In the genomic region with DNA sequence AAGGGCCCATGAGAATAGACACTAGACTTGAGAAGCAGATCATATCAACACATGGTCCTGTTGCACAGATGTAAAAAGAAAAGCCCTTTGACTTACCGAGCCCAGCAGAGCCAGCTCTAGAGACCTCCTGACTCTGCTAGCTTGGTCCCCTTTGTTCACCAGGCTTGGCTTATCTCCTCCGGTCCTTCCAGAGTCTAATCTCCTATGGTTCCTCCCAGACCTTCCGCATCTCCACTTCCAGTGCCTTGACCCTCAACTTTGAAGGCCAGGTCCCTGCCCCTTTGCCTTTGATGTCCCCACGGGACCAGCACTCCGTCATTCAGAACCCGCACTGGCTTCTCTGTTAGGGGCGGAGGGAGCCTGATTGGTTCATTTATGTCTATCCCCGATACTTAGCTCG, we compare ENCODE assay signal across 17 mouse cellular contexts. TPM values are rescaled to one million over a fixed set of nuclear protein-coding genes. Genes with fewer than 3 reads are reported as not detected.
A peak's percentile ranks its signal among the peaks of the same experiment; 100 is the strongest.
DNase-seq lines count a peak whose midpoint lies in the region; ATAC-seq and TF ChIP-seq lines count a peak whose summit lies in the region.
"Had no signal": no experiment of that assay in that cellular context is flagged by ENCODE, and none has a peak within 500 bp of the region (broad histone marks: within the 10 kb centered on the region; RNA-seq: fewer than 3 reads in every experiment).

No protein-coding gene starts in this region.

- no peaks in the 10 kb centered on the region for H3K36me3 ChIP-seq in lung, embryonic 15.5 days
- H3K36me3 ChIP-seq in embryonic facial prominence, embryonic 15.5 days: peaks cover 3% of the 10 kb centered on the region; the same call in 1 of the 2 replicates
- H3K36me3 ChIP-seq in stomach, embryonic 16.5 days (ENCODE audit: control insufficient read depth, insufficient read depth, low read length): no peaks in the 10 kb centered on the region
- no peaks in the 10 kb centered on the region for H3K36me3 ChIP-seq in hindbrain, postnatal 0 days (ENCODE audit: insufficient read depth, low read length)
- H3K36me3 ChIP-seq: midbrain, embryonic 12.5 days had no signal

- H3K27ac ChIP-seq in lung, embryonic 15.5 days: peak overlapping the region; percentile 36; the same call in 1 of the 2 replicates
- peak overlapping the region; percentile 52 for H3K27ac ChIP-seq in embryonic facial prominence, embryonic 15.5 days (replicated peaks)
- peak overlapping the region; percentile 30 for H3K27ac ChIP-seq in stomach, embryonic 16.5 days (ENCODE audit: low read length)
- H3K27ac ChIP-seq in hindbrain, postnatal 0 days: no peak overlapping the region
- H3K27ac ChIP-seq: forebrain, embryonic 10.5 days; midbrain, embryonic 12.5 days had no signal

- ATAC-seq in lung, embryonic 15.5 days (ENCODE audit: borderline replicate concordance, extremely low read depth, low FRiP score, low TSS enrichment): no peak
- no peak for ATAC-seq in embryonic facial prominence, embryonic 15.5 days (ENCODE audit: insufficient number of reproducible peaks, low FRiP score, low TSS enrichment, low read depth)
- ATAC-seq in stomach, embryonic 16.5 days (ENCODE audit: insufficient read depth, low FRiP score): no peak
- ATAC-seq in hindbrain, postnatal 0 days: no peak
- ATAC-seq: inflammation-experienced regulatory T-cells, adult 6 months had no signal

- WGBS in lung, embryonic 15.5 days: 61% methylated on average over 9 of the region's 9 CpGs
- WGBS in embryonic facial prominence, embryonic 15.5 days: 56% methylated on average over 9 of the region's 9 CpGs
- WGBS in stomach, embryonic 16.5 days: 75% methylated on average over 9 of the region's 9 CpGs
- 79% methylated on average over 9 of the region's 9 CpGs for WGBS in hindbrain, postnatal 0 days

- no peak for TF ChIP-seq CTCF in hindbrain, postnatal 0 days (IDR thresholded peaks at IDR 0.05; ENCODE audit: low read depth)

- peaks cover 37% of the 10 kb centered on the region for H3K4me1 ChIP-seq in lung, embryonic 15.5 days
- peaks cover 57% of the 10 kb centered on the region for H3K4me1 ChIP-seq in embryonic facial prominence, embryonic 15.5 days
- peaks cover 46% of the 10 kb centered on the region for H3K4me1 ChIP-seq in stomach, embryonic 16.5 days (ENCODE audit: control insufficient read depth, insufficient read depth, low read length)
- H3K4me1 ChIP-seq in hindbrain, postnatal 0 days (ENCODE audit: insufficient read depth, low read length): no peaks in the 10 kb centered on the region

- no peaks in the 10 kb centered on the region for H3K27me3 ChIP-seq in lung, embryonic 15.5 days
- no peaks in the 10 kb centered on the region for H3K27me3 ChIP-seq in embryonic facial prominence, embryonic 15.5 days
- H3K27me3 ChIP-seq in stomach, embryonic 16.5 days (ENCODE audit: control insufficient read depth, insufficient read depth, low read length): no peaks in the 10 kb centered on the region
- no peaks in the 10 kb centered on the region for H3K27me3 ChIP-seq in hindbrain, postnatal 0 days (ENCODE audit: insufficient read depth, low read length)

- no peak overlapping the region for H3K4me3 ChIP-seq in lung, embryonic 15.5 days
- H3K4me3 ChIP-seq in embryonic facial prominence, embryonic 15.5 days (replicated peaks): no peak overlapping the region
- no peak overlapping the region for H3K4me3 ChIP-seq in stomach, embryonic 16.5 days (replicated peaks; ENCODE audit: low read length)
- no peak overlapping the region for H3K4me3 ChIP-seq in hindbrain, postnatal 0 days (ENCODE audit: low read length)
- H3K4me3 ChIP-seq: forebrain, embryonic 10.5 days; midbrain, embryonic 12.5 days had no signal

- DNase-seq in adrenal gland, adult 8-10 months: peak; percentile 35
- no peak for DNase-seq in adrenal gland, postnatal 4 days (ENCODE audit: low spot score in 2 of 2)
- DNase-seq in lung, adult 18-20 months: no peak
- no peak for DNase-seq in hindbrain, postnatal 0 days (ENCODE audit: low spot score)
- no peak for DNase-seq in neural tube, embryonic 10.5 days (ENCODE audit: extremely low spot score, low spot score)
- DNase-seq: cerebellum, adult 2 months; heart, postnatal 4 days; kidney, postnatal 25 days; left cerebral cortex, postnatal 4 days; lung, postnatal 14 days; thymus, postnatal 4 days had no signal

- no peak overlapping the region for H3K9ac ChIP-seq in lung, embryonic 15.5 days
- H3K9ac ChIP-seq in embryonic facial prominence, embryonic 15.5 days: no peak overlapping the region
- no peak overlapping the region for H3K9ac ChIP-seq in stomach, embryonic 16.5 days (ENCODE audit: low read length)
- no peak overlapping the region for H3K9ac ChIP-seq in hindbrain, postnatal 0 days (replicated peaks; ENCODE audit: low read length)
- H3K9ac ChIP-seq: midbrain, embryonic 12.5 days had no signal

- no peak overlapping the region for H3K4me2 ChIP-seq in lung, embryonic 15.5 days
- H3K4me2 ChIP-seq in embryonic facial prominence, embryonic 15.5 days (replicated peaks): no peak overlapping the region
- no peak overlapping the region for H3K4me2 ChIP-seq in stomach, embryonic 16.5 days (ENCODE audit: low read depth, low read length)
- no peak overlapping the region for H3K4me2 ChIP-seq in hindbrain, postnatal 0 days (ENCODE audit: low read depth, low read length)
- H3K4me2 ChIP-seq: midbrain, embryonic 12.5 days had no signal

- no peaks in the 10 kb centered on the region for H3K9me3 ChIP-seq in lung, embryonic 15.5 days
- H3K9me3 ChIP-seq in embryonic facial prominence, embryonic 15.5 days (replicated peaks): no peaks in the 10 kb centered on the region
- no peaks in the 10 kb centered on the region for H3K9me3 ChIP-seq in stomach, embryonic 16.5 days (replicated peaks; ENCODE audit: control insufficient read depth, low read length)
- H3K9me3 ChIP-seq in hindbrain, postnatal 0 days (ENCODE audit: low read length): no peaks in the 10 kb centered on the region
- H3K9me3 ChIP-seq: forebrain, embryonic 10.5 days; midbrain, embryonic 12.5 days had no signal

RNA-seq across cellular contexts. Expression of a gene that starts 6.0 kb away (rescaled TPM):
- total RNA-seq in adrenal gland, adult 8-10 months (2022): 10 to 100 TPM; 18.1 to 34.1 (median 27.7) TPM
- 10 to 100 TPM; 28.3 to 35.9 TPM for total RNA-seq in adrenal gland, postnatal 4 days (2021)
- polyA plus RNA-seq in lung, embryonic 15.5 days (2015; fragmentation: Nextera tagmentation; extraction: Ambion mirVana): 36.7 and 38.6 TPM in 2 replicates
- polyA plus RNA-seq in embryonic facial prominence, embryonic 15.5 days (2015; fragmentation: Nextera tagmentation; extraction: Ambion mirVana): 90.5 and 91.8 TPM in 2 replicates
- polyA plus RNA-seq in stomach, embryonic 16.5 days (2015; fragmentation: Nextera tagmentation; extraction: Ambion mirVana): 76.6 and 79.4 TPM in 2 replicates
- 14.3 and 20.6 TPM in 2 replicates for total RNA-seq in hindbrain, postnatal 0 days (2014; rRNA removed)
- polyA plus RNA-seq in hindbrain, postnatal 0 days (2015; fragmentation: Nextera tagmentation; extraction: Ambion mirVana): 24.3 and 28.1 TPM in 2 replicates
- polyA plus RNA-seq: inflammation-experienced regulatory T-cells, adult 6 months had no signal
